Comparison of ENCODE assay signal across 19 mouse cellular contexts in genomic region chr7:120685227-120685626, GRCm38 (mm10). TPM values are rescaled to one million over a fixed set of nuclear protein-coding genes. Genes with fewer than 3 reads are reported as not detected.
A peak's percentile ranks its signal among the peaks of the same experiment; 100 is the strongest.
DNase-seq lines count a peak whose midpoint lies in the region; ATAC-seq and TF ChIP-seq lines count a peak whose summit lies in the region.
"Had no signal": no experiment of that assay in that cellular context is flagged by ENCODE, and none has a peak within 500 bp of the region (broad histone marks: within the 10 kb centered on the region; RNA-seq: fewer than 3 reads in every experiment).

No protein-coding gene starts in this region.

- H3K27ac ChIP-seq in forebrain, embryonic 15.5 days (replicated peaks): peak overlapping the region; percentile 32
- H3K27ac ChIP-seq in forebrain, embryonic 11.5 days (ENCODE audit: low read depth, low read length): no peak overlapping the region
- 0 out of 2 replicates have a peak overlapping the region, but pooled peaks have one; percentile 15 for H3K27ac ChIP-seq in intestine, embryonic 16.5 days (ENCODE audit: low read length)
- H3K27ac ChIP-seq in intestine, postnatal 0 days (ENCODE audit: low read depth, low read length): no peak overlapping the region
- H3K27ac ChIP-seq in lung, embryonic 15.5 days: 0 out of 2 replicates have a peak overlapping the region, but pooled peaks have one; percentile 21
- H3K27ac ChIP-seq: heart, embryonic 15.5 days; hindbrain, embryonic 15.5 days had no signal

- no peaks in the 10 kb centered on the region for H3K27me3 ChIP-seq in forebrain, embryonic 15.5 days
- H3K27me3 ChIP-seq in forebrain, embryonic 11.5 days (ENCODE audit: control insufficient read depth, insufficient read depth, low read length): no peaks in the 10 kb centered on the region
- no peaks in the 10 kb centered on the region for H3K27me3 ChIP-seq in intestine, embryonic 16.5 days (replicated peaks; ENCODE audit: control insufficient read depth, insufficient read depth, low read length)
- H3K27me3 ChIP-seq in intestine, postnatal 0 days (replicated peaks; ENCODE audit: control insufficient read depth, insufficient read depth, low read length): no peaks in the 10 kb centered on the region
- no peaks in the 10 kb centered on the region for H3K27me3 ChIP-seq in lung, embryonic 15.5 days
- H3K27me3 ChIP-seq: CH12.LX; heart, embryonic 15.5 days; hindbrain, embryonic 15.5 days had no signal

- no peak overlapping the region for H3K9ac ChIP-seq in forebrain, embryonic 15.5 days (replicated peaks)
- H3K9ac ChIP-seq in forebrain, embryonic 11.5 days (ENCODE audit: low read length): no peak overlapping the region
- no peak overlapping the region for H3K9ac ChIP-seq in intestine, embryonic 16.5 days (ENCODE audit: low read depth, low read length)
- no peak overlapping the region for H3K9ac ChIP-seq in intestine, postnatal 0 days (ENCODE audit: low read depth, low read length)
- no peak overlapping the region for H3K9ac ChIP-seq in lung, embryonic 15.5 days
- H3K9ac ChIP-seq: heart, embryonic 15.5 days; hindbrain, embryonic 15.5 days had no signal

- peaks cover 33% of the 10 kb centered on the region for H3K4me1 ChIP-seq in forebrain, embryonic 15.5 days
- H3K4me1 ChIP-seq in forebrain, embryonic 11.5 days (replicated peaks; ENCODE audit: control insufficient read depth, insufficient read depth, low read length): no peaks in the 10 kb centered on the region
- H3K4me1 ChIP-seq in intestine, embryonic 16.5 days (ENCODE audit: control insufficient read depth, insufficient read depth, low read length): 0 out of 2 replicates have a peak, but pooled peaks cover 8% of the 10 kb centered on the region
- H3K4me1 ChIP-seq in intestine, postnatal 0 days (replicated peaks; ENCODE audit: control insufficient read depth, insufficient read depth, low read length): no peaks in the 10 kb centered on the region
- peaks cover 20% of the 10 kb centered on the region; the same call in 1 of the 2 replicates for H3K4me1 ChIP-seq in lung, embryonic 15.5 days

- DNase-seq in forebrain, embryonic 11.5 days (ENCODE audit: low spot score): no peak
- no peak for DNase-seq in lung, postnatal 4 days
- DNase-seq in layer of hippocampus, postnatal 14 days (ENCODE audit: low spot score in 2 of 2): peak; percentile 25 to 63
- DNase-seq in natural killer cell, adult 2 months (ENCODE audit: low spot score in 2 of 2): no peak
- DNase-seq: adrenal gland, postnatal 10 days; cerebellum, postnatal 10 days; embryo, embryonic 11 days; kidney, adult 8-10 months; left cerebral cortex, postnatal 4 days had no signal

- no peaks in the 10 kb centered on the region for H3K9me3 ChIP-seq in forebrain, embryonic 15.5 days
- H3K9me3 ChIP-seq in forebrain, embryonic 11.5 days (ENCODE audit: control insufficient read depth, low read length): no peaks in the 10 kb centered on the region
- no peaks in the 10 kb centered on the region for H3K9me3 ChIP-seq in intestine, embryonic 16.5 days (ENCODE audit: control insufficient read depth, low read length)
- H3K9me3 ChIP-seq in intestine, postnatal 0 days (ENCODE audit: control insufficient read depth): no peaks in the 10 kb centered on the region
- no peaks in the 10 kb centered on the region for H3K9me3 ChIP-seq in lung, embryonic 15.5 days
- H3K9me3 ChIP-seq: heart, embryonic 15.5 days; hindbrain, embryonic 15.5 days had no signal

- ATAC-seq in forebrain, embryonic 15.5 days (replicated peaks): 0 out of 2 replicates have a peak, but pooled peaks have one; percentile 26
- no peak for ATAC-seq in forebrain, embryonic 11.5 days (replicated peaks; ENCODE audit: low FRiP score)
- ATAC-seq in intestine, embryonic 16.5 days: no peak
- ATAC-seq in intestine, postnatal 0 days: no peak
- ATAC-seq in lung, embryonic 15.5 days (ENCODE audit: borderline replicate concordance, extremely low read depth, low FRiP score, low TSS enrichment): no peak

- no peak for TF ChIP-seq CTCF in intestine, postnatal 0 days (IDR thresholded peaks at IDR 0.05; ENCODE audit: low read depth)

- H3K36me3 ChIP-seq in forebrain, embryonic 15.5 days: no peaks in the 10 kb centered on the region
- H3K36me3 ChIP-seq in forebrain, embryonic 11.5 days (ENCODE audit: control insufficient read depth, insufficient read depth, low read length): no peaks in the 10 kb centered on the region
- H3K36me3 ChIP-seq in intestine, embryonic 16.5 days (ENCODE audit: control insufficient read depth, insufficient read depth, low read length): no peaks in the 10 kb centered on the region
- H3K36me3 ChIP-seq in intestine, postnatal 0 days (ENCODE audit: control insufficient read depth, insufficient read depth): no peaks in the 10 kb centered on the region
- no peaks in the 10 kb centered on the region for H3K36me3 ChIP-seq in lung, embryonic 15.5 days
- H3K36me3 ChIP-seq: heart, embryonic 15.5 days; hindbrain, embryonic 15.5 days had no signal

- no peak overlapping the region for H3K4me2 ChIP-seq in forebrain, embryonic 15.5 days (replicated peaks)
- no peak overlapping the region for H3K4me2 ChIP-seq in forebrain, embryonic 11.5 days (ENCODE audit: low read depth, low read length, severe bottlenecking)
- no peak overlapping the region for H3K4me2 ChIP-seq in intestine, embryonic 16.5 days (ENCODE audit: low read depth, low read length)
- H3K4me2 ChIP-seq in intestine, postnatal 0 days (replicated peaks; ENCODE audit: low read depth): no peak overlapping the region
- peak overlapping the region; percentile 16; the same call in 1 of the 2 replicates for H3K4me2 ChIP-seq in lung, embryonic 15.5 days
- H3K4me2 ChIP-seq: heart, embryonic 15.5 days; hindbrain, embryonic 15.5 days had no signal

- no peak overlapping the region for H3K4me3 ChIP-seq in forebrain, embryonic 15.5 days
- H3K4me3 ChIP-seq in forebrain, embryonic 11.5 days (ENCODE audit: low read depth, low read length): no peak overlapping the region
- H3K4me3 ChIP-seq in intestine, embryonic 16.5 days (ENCODE audit: low read length): no peak overlapping the region
- no peak overlapping the region for H3K4me3 ChIP-seq in intestine, postnatal 0 days (ENCODE audit: low read depth, low read length)
- no peak overlapping the region for H3K4me3 ChIP-seq in lung, embryonic 15.5 days
- H3K4me3 ChIP-seq: heart, embryonic 15.5 days; hindbrain, embryonic 15.5 days had no signal

- WGBS in forebrain, embryonic 15.5 days: 63% methylated on average over 6 of the region's 6 CpGs
- WGBS in forebrain, embryonic 11.5 days: 94% methylated on average over 6 of the region's 6 CpGs
- 58% methylated on average over 6 of the region's 6 CpGs for WGBS in intestine, embryonic 16.5 days
- WGBS in intestine, postnatal 0 days: 57% methylated on average over 6 of the region's 6 CpGs
- 46% methylated on average over 6 of the region's 6 CpGs for WGBS in lung, embryonic 15.5 days

RNA-seq across cellular contexts. Expression of gene Mosmo, which starts 7.8 kb away (rescaled TPM):
- polyA plus RNA-seq in forebrain, embryonic 15.5 days (2015; fragmentation: Nextera tagmentation; extraction: Ambion mirVana): 14.0 and 15.6 TPM in 2 replicates
- 14.1 and 16.6 TPM in 2 replicates for polyA plus RNA-seq in forebrain, embryonic 11.5 days (2014; fragmentation: Nextera tagmentation; extraction: Ambion mirVana)
- 5.1 and 6.3 TPM in 2 replicates for polyA plus RNA-seq in intestine, embryonic 16.5 days (2015; fragmentation: Nextera tagmentation; extraction: Ambion mirVana)
- polyA plus RNA-seq in intestine, postnatal 0 days (2015; fragmentation: Nextera tagmentation; extraction: Ambion mirVana): 7.0 and 7.4 TPM in 2 replicates
- 13.1 and 14.6 TPM in 2 replicates for polyA plus RNA-seq in lung, embryonic 15.5 days (2015; fragmentation: Nextera tagmentation; extraction: Ambion mirVana)
- total RNA-seq in layer of hippocampus, postnatal 14 days (2021): 10 to 100 TPM; 55.0 to 63.7 TPM

RNA-seq across cellular contexts. Expression of gene Pdzd9, which starts 15.1 kb away (rescaled TPM):
- polyA plus RNA-seq in forebrain, embryonic 15.5 days (2015; fragmentation: Nextera tagmentation; extraction: Ambion mirVana): 0.27 and 0.34 TPM in 2 replicates
- 0.39 and 0.60 TPM in 2 replicates for polyA plus RNA-seq in forebrain, embryonic 11.5 days (2014; fragmentation: Nextera tagmentation; extraction: Ambion mirVana)
- 0.18 and 0.34 TPM in 2 replicates for polyA plus RNA-seq in intestine, embryonic 16.5 days (2015; fragmentation: Nextera tagmentation; extraction: Ambion mirVana)
- polyA plus RNA-seq in intestine, postnatal 0 days (2015; fragmentation: Nextera tagmentation; extraction: Ambion mirVana): 0.33 and 0.68 TPM in 2 replicates
- polyA plus RNA-seq in lung, embryonic 15.5 days (2015; fragmentation: Nextera tagmentation; extraction: Ambion mirVana): 0.10 and 0.31 TPM in 2 replicates
- not detected for total RNA-seq in layer of hippocampus, postnatal 14 days (2021)
- total RNA-seq: adrenal gland, postnatal 10 days; layer of hippocampus, postnatal 36 days; megakaryocyte-erythroid progenitor cell, adult 5-6 weeks; monocyte, adult 5-6 weeks had no signal

RNA-seq across cellular contexts. Expression of gene Uqcrc2, which starts 50.3 kb away (rescaled TPM):
- 217 and 226 TPM in 2 replicates for polyA plus RNA-seq in forebrain, embryonic 15.5 days (2015; fragmentation: Nextera tagmentation; extraction: Ambion mirVana)
- 182 and 203 TPM in 2 replicates for polyA plus RNA-seq in forebrain, embryonic 11.5 days (2014; fragmentation: Nextera tagmentation; extraction: Ambion mirVana)
- polyA plus RNA-seq in intestine, embryonic 16.5 days (2015; fragmentation: Nextera tagmentation; extraction: Ambion mirVana): 339 and 345 TPM in 2 replicates
- 246 and 267 TPM in 2 replicates for polyA plus RNA-seq in intestine, postnatal 0 days (2015; fragmentation: Nextera tagmentation; extraction: Ambion mirVana)
- polyA plus RNA-seq in lung, embryonic 15.5 days (2015; fragmentation: Nextera tagmentation; extraction: Ambion mirVana): 183 and 185 TPM in 2 replicates
- 100 to 1,000 TPM; 256 to 257 TPM for total RNA-seq in layer of hippocampus, postnatal 14 days (2021)

RNA-seq across cellular contexts. Expression of gene Vwa3a, which starts 53.9 kb away (rescaled TPM):
- polyA plus RNA-seq in forebrain, embryonic 15.5 days (2015; fragmentation: Nextera tagmentation; extraction: Ambion mirVana): 0.92 and 1.2 TPM in 2 replicates
- polyA plus RNA-seq in forebrain, embryonic 11.5 days (2014; fragmentation: Nextera tagmentation; extraction: Ambion mirVana): 0.11 and 0.19 TPM in 2 replicates
- 0.38 and 0.44 TPM in 2 replicates for polyA plus RNA-seq in intestine, embryonic 16.5 days (2015; fragmentation: Nextera tagmentation; extraction: Ambion mirVana)
- polyA plus RNA-seq in intestine, postnatal 0 days (2015; fragmentation: Nextera tagmentation; extraction: Ambion mirVana): 0.25 and 0.33 TPM in 2 replicates
- polyA plus RNA-seq in lung, embryonic 15.5 days (2015; fragmentation: Nextera tagmentation; extraction: Ambion mirVana): 1.1 and 1.3 TPM in 2 replicates
- total RNA-seq in layer of hippocampus, postnatal 14 days (2021): 10 to 100 TPM; 10.4 to 12.3 TPM
- total RNA-seq: CH12.LX; megakaryocyte-erythroid progenitor cell, adult 5-6 weeks; monocyte, adult 5-6 weeks had no signal

Comparison
In these comparisons a context has a peak if more than half of its experiments do, and no peak if none do; other contexts are left out.
1. H3K27ac ChIP-seq: peak in forebrain, embryonic 15.5 days (single experiment), intestine, embryonic 16.5 days (single experiment) and lung, embryonic 15.5 days (single experiment); none in forebrain, embryonic 11.5 days (single experiment) and intestine, postnatal 0 days (single experiment).
2. DNase-seq: peak in layer of hippocampus, postnatal 14 days (2 of 2); none in forebrain, embryonic 11.5 days (single experiment), lung, postnatal 4 days (0 of 2) and natural killer cell, adult 2 months (0 of 2).